Mouse (Mus musculus): ENCODE results near the gene Agt. TPM values are rescaled to one million over a fixed set of nuclear protein-coding genes. Genes with fewer than 3 reads are reported as not detected.

Agt gene
- polyA plus RNA-seq, 1 experiment, result 91.6 TPM

DNA sequence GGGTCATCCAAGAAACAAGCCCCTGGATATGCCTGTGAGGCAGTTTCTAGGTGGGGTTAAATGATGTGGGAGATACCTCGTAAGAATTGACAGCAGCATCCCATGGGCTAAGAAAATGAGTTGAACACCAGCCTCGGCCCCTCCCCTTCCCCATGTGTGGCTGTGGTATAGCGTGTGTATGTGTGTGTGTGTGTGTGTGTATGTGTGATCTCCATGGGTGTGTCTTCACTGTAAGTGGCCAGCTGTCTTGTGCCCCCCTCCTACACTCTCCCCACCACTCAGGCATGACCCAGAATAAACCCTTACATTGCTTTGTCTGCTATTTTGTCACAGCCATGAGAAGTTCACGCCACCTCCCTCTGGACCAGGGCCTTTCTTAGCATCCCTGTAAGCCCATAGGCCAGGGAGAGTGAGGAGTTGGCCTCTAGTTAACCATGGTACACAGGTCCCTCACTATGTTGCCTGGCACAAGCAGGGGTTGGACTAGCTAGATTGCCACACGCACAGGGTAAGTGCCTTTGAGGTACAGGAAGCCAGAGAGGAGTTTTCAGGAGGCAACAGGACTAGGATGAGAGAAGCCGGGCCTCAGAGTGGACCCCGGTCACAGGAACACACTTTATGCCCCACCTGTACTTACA, 14.3 kb downstream of the Agt start:
- Histone ChIP-seq H3K27me3 (replicated peaks; ENCODE audit: control insufficient read depth, insufficient read depth, low read length) (no peaks in the 10 kb centered on the region), H3K4me1 (ENCODE audit: control insufficient read depth, insufficient read depth, low read length) (no peaks in the 10 kb centered on the region), H3K36me3 (ENCODE audit: control insufficient read depth, insufficient read depth, low read length) (no peaks in the 10 kb centered on the region), H3K4me3 (ENCODE audit: insufficient read depth, low read depth, low read length) (no peak overlapping the region), H3K27ac (ENCODE audit: insufficient read depth, low read depth, low read length) (no peak overlapping the region)
- WGBS, result 85% methylated on average over 7 of the region's 7 CpGs
- TF ChIP-seq CTCF (conservative IDR thresholded peaks at IDR 0.05; ENCODE audit: insufficient read depth, insufficient read length, low read depth, low read length) (no peak), POLR2A (IDR thresholded peaks at IDR 0.05; ENCODE audit: low read depth, low read length) (no peak)
- DNase-seq, result no peak

DNA sequence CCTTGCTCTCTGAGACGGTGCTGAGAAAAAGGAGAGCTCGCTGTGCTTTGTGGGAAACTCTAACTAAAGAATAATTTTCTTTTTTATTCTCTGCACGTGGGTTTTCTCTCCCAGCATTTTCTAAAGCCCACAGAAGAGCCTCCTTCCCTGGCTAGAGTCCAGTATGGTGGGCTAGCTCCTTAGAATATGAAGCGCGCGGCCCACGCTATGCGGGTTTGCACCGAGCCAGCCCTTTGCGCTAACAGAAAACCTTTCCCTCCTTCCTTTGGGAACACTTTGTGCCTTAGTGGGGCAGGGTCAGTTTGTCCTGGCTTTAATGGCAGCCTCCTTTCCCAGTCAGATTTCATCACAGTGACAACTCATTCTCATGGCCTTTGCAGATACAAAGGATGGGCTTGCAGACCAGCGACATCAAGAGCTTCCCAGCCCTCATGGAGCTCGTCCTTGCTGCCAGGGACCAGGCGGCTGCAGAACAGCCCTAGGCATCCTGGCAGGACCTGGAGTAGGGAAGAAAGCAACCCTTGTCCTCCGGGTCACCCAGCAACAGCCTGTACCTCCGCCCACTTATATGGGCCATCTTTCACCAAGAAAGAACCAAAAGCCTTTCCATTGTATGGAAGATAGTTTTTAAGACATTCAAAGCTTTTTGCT, 18.4 kb downstream of the Agt start:
- no peaks in the 10 kb centered on the region; the same call in 1 of the 2 replicates for H3K36me3 ChIP-seq (ENCODE audit: control insufficient read depth, insufficient read depth, low read length)
- no peak overlapping the region for H3K27ac ChIP-seq (ENCODE audit: insufficient read depth, low read depth, low read length)
- 92% methylated on average over 15 of the region's 15 CpGs for WGBS
- no peak for TF ChIP-seq CTCF (conservative IDR thresholded peaks at IDR 0.05; ENCODE audit: insufficient read depth, insufficient read length, low read depth, low read length)
- no peak for TF ChIP-seq POLR2A (IDR thresholded peaks at IDR 0.05; ENCODE audit: low read depth, low read length)
- no peak overlapping the region for H3K4me3 ChIP-seq (ENCODE audit: insufficient read depth, low read depth, low read length)
- no peaks in the 10 kb centered on the region for H3K4me1 ChIP-seq (ENCODE audit: control insufficient read depth, insufficient read depth, low read length)
- DNase-seq, result no peak
- H3K27me3 ChIP-seq (replicated peaks; ENCODE audit: control insufficient read depth, insufficient read depth, low read length), result no peaks in the 10 kb centered on the region

DNA sequence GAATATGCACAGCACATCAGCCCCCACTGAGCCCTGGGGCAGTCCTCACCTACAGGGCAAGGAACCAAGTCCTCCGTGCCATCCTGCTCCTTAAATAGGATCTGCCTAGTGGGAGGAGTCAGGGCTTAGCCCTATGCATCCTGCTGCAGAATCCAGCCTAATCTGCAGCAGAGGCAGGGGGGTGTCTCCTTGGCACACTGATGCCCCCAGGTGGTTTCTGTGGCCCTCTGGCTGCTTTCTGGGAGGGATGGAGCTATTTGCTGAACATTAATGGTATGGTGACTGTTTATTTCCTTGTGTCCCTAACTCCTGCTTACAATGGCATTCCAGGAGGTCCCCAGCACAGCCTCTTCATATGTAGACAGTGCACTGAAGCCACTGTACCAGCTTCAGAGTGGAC, 21.3 kb downstream of the Agt start:
- H3K27ac ChIP-seq (ENCODE audit: insufficient read depth, low read depth, low read length), result no peak overlapping the region
- H3K4me1 ChIP-seq (ENCODE audit: control insufficient read depth, insufficient read depth, low read length), result no peaks in the 10 kb centered on the region
- TF ChIP-seq CTCF (conservative IDR thresholded peaks at IDR 0.05; ENCODE audit: insufficient read depth, insufficient read length, low read depth, low read length) (no peak), POLR2A (IDR thresholded peaks at IDR 0.05; ENCODE audit: low read depth, low read length) (no peak)
- H3K27me3 ChIP-seq (replicated peaks; ENCODE audit: control insufficient read depth, insufficient read depth, low read length), result no peaks in the 10 kb centered on the region
- WGBS, result 67% methylated on average over 1 of the region's 1 CpGs
- no peak overlapping the region for H3K4me3 ChIP-seq (ENCODE audit: insufficient read depth, low read depth, low read length)
- DNase-seq, result no peak
- H3K36me3 ChIP-seq (ENCODE audit: control insufficient read depth, insufficient read depth, low read length), result no peaks in the 10 kb centered on the region; the same call in 1 of the 2 replicates

DNA sequence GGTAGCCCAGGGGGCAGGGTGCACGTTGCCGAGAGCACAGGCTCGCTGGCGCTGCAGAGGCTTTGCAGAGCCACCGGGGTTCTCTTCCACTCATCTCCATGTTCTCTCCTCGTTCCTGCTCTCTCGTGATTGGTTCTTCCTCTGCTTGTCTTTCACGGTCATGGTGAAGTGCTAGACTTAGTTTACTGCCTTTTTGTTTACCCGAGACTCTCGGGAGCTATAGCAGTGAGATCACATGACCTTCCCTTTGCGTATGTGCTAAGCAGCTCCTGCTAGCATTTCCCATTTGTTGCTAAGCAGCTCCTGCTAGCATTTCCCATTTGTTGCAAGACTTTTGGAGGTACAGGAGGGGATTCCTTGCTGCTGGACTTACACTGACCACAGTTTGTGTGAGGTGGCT, 22.2 kb downstream of the Agt start:
- no peak for TF ChIP-seq CTCF (conservative IDR thresholded peaks at IDR 0.05; ENCODE audit: insufficient read depth, insufficient read length, low read depth, low read length)
- H3K36me3 ChIP-seq (ENCODE audit: control insufficient read depth, insufficient read depth, low read length), result no peaks in the 10 kb centered on the region; the same call in 1 of the 2 replicates
- no peak overlapping the region for H3K4me3 ChIP-seq (ENCODE audit: insufficient read depth, low read depth, low read length)
- WGBS, result 69% methylated on average over 11 of the region's 11 CpGs
- H3K27me3 ChIP-seq (replicated peaks; ENCODE audit: control insufficient read depth, insufficient read depth, low read length), result no peaks in the 10 kb centered on the region
- H3K4me1 ChIP-seq (ENCODE audit: control insufficient read depth, insufficient read depth, low read length), result no peaks in the 10 kb centered on the region
- no peak for DNase-seq
- H3K27ac ChIP-seq (ENCODE audit: insufficient read depth, low read depth, low read length), result no peak overlapping the region

DNA sequence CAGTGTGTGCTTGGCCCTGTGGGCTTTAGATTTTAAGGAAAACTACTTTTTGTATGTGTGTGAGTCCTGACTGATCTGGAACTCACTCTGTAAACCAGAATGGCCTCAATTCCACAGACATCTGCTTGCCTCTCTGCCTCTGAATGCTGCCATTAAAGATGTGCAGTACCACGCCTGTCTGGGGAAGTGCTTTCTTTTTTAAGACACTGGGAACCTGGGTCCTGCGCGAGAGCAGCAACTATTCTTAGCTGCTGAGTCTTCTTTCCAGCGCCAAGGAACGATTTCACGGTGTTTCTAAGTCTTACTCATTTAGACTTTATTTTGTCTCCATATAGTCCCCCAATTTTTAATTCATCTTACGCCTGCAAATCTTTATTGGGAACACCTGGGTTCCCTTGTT, 22.7 kb downstream of the Agt start:
- H3K4me3 ChIP-seq (ENCODE audit: insufficient read depth, low read depth, low read length), result no peak overlapping the region
- DNase-seq, result no peak
- no peak overlapping the region for H3K27ac ChIP-seq (ENCODE audit: insufficient read depth, low read depth, low read length)
- H3K4me1 ChIP-seq (ENCODE audit: control insufficient read depth, insufficient read depth, low read length), result no peaks in the 10 kb centered on the region
- TF ChIP-seq POLR2A (IDR thresholded peaks at IDR 0.05; ENCODE audit: low read depth, low read length) (no peak), CTCF (conservative IDR thresholded peaks at IDR 0.05; ENCODE audit: insufficient read depth, insufficient read length, low read depth, low read length) (no peak)
- WGBS, result 94% methylated on average over 7 of the region's 7 CpGs
- H3K27me3 ChIP-seq (replicated peaks; ENCODE audit: control insufficient read depth, insufficient read depth, low read length), result no peaks in the 10 kb centered on the region
- H3K36me3 ChIP-seq (ENCODE audit: control insufficient read depth, insufficient read depth, low read length), result no peaks in the 10 kb centered on the region; the same call in 1 of the 2 replicates

DNA sequence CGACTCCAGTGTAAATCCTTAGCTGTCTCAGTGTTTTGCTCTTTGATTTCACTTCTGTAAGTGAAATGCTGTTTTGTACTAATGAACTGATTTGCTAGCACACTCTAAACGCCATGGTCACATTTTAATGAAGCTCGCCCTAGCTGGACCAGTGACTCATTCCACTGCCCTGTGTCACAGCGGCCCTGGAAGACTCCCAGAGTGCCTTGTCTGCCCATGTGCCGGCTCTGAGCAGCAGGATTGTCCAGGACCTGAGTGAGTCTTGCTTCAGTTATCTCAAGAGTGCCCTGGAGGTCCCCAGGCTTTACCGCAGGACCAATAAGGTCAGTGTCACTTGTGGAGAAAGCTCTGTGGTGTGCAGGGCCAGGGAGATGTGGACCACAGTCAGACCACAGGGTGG, 23.1 kb downstream of the Agt start:
- 88% methylated on average over 6 of the region's 6 CpGs for WGBS
- Histone ChIP-seq H3K27ac (ENCODE audit: insufficient read depth, low read depth, low read length) (no peak overlapping the region), H3K4me3 (ENCODE audit: insufficient read depth, low read depth, low read length) (no peak overlapping the region), H3K36me3 (ENCODE audit: control insufficient read depth, insufficient read depth, low read length) (no peaks in the 10 kb centered on the region; the same call in 1 of the 2 replicates), H3K4me1 (ENCODE audit: control insufficient read depth, insufficient read depth, low read length) (no peaks in the 10 kb centered on the region), H3K27me3 (replicated peaks; ENCODE audit: control insufficient read depth, insufficient read depth, low read length) (no peaks in the 10 kb centered on the region)
- no peak for DNase-seq
- TF ChIP-seq CTCF (conservative IDR thresholded peaks at IDR 0.05; ENCODE audit: insufficient read depth, insufficient read length, low read depth, low read length), result no peak
- no peak for TF ChIP-seq POLR2A (IDR thresholded peaks at IDR 0.05; ENCODE audit: low read depth, low read length)

DNA sequence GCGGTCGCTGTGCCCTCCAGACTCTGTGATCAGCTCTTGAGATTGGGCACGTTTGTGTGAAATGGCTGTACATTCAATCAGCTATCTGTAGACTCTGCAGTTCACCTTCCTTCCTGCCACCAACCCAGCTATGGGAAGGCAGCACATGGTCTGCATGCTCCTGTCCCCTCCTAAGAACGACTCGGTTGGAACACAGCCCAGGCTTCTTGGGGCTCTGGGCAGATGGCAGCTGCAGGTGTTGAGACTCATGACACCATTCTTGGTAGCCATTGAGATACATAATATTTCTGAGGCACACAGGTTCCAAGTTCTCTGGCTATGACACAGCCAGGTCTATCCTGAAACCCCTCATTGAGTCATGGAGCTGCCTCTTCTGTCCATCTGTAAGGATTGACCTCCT, 26.2 kb downstream of the Agt start:
- WGBS, result 96% methylated on average over 5 of the region's 5 CpGs
- no peaks in the 10 kb centered on the region for H3K36me3 ChIP-seq (ENCODE audit: control insufficient read depth, insufficient read depth, low read length)
- no peak overlapping the region for H3K4me3 ChIP-seq (ENCODE audit: insufficient read depth, low read depth, low read length)
- TF ChIP-seq POLR2A (IDR thresholded peaks at IDR 0.05; ENCODE audit: low read depth, low read length), result no peak
- no peak for TF ChIP-seq CTCF (conservative IDR thresholded peaks at IDR 0.05; ENCODE audit: insufficient read depth, insufficient read length, low read depth, low read length)
- no peaks in the 10 kb centered on the region for H3K27me3 ChIP-seq (replicated peaks; ENCODE audit: control insufficient read depth, insufficient read depth, low read length)
- no peak for DNase-seq
- H3K4me1 ChIP-seq (ENCODE audit: control insufficient read depth, insufficient read depth, low read length), result no peaks in the 10 kb centered on the region
- no peak overlapping the region for H3K27ac ChIP-seq (ENCODE audit: insufficient read depth, low read depth, low read length)
